25 mouse cellular contexts compared by ENCODE assay signal in genomic region chr1:64770169-64770568, GRCm38 (mm10). TPM values are rescaled to one million over a fixed set of nuclear protein-coding genes. Genes with fewer than 3 reads are reported as not detected.
DNase-seq lines count a peak whose midpoint lies in the region; ATAC-seq and TF ChIP-seq lines count a peak whose summit lies in the region.
"Had no signal": no experiment of that assay in that cellular context is flagged by ENCODE, and none has a peak within 500 bp of the region (broad histone marks: within the 10 kb centered on the region; RNA-seq: fewer than 3 reads in every experiment).

No protein-coding gene starts in this region.

- no peaks in the 10 kb centered on the region for H3K9me3 ChIP-seq in kidney, embryonic 16.5 days (ENCODE audit: low read length)
- no peaks in the 10 kb centered on the region for H3K9me3 ChIP-seq in lung, embryonic 14.5 days (ENCODE audit: low read depth, low read length)
- H3K9me3 ChIP-seq in lung, postnatal 0 days (ENCODE audit: low read length), result no peaks in the 10 kb centered on the region
- H3K9me3 ChIP-seq: embryonic facial prominence, embryonic 10.5 days; embryonic facial prominence, embryonic 12.5 days; forebrain, embryonic 13.5 days; forebrain, embryonic 15.5 days; G1E had no signal

- no peak overlapping the region for H3K4me2 ChIP-seq in kidney, embryonic 16.5 days (replicated peaks; ENCODE audit: low read depth, low read length)
- H3K4me2 ChIP-seq in lung, embryonic 14.5 days, result no peak overlapping the region
- no peak overlapping the region for H3K4me2 ChIP-seq in lung, postnatal 0 days (replicated peaks; ENCODE audit: low read depth, low read length)
- H3K4me2 ChIP-seq: embryonic facial prominence, embryonic 12.5 days; forebrain, embryonic 13.5 days; forebrain, embryonic 15.5 days had no signal

- H3K9ac ChIP-seq in kidney, embryonic 16.5 days (replicated peaks; ENCODE audit: low read length), result no peak overlapping the region
- no peak overlapping the region for H3K9ac ChIP-seq in lung, embryonic 14.5 days
- H3K9ac ChIP-seq in lung, postnatal 0 days (replicated peaks; ENCODE audit: low read depth), result no peak overlapping the region
- H3K9ac ChIP-seq: embryonic facial prominence, embryonic 12.5 days; forebrain, embryonic 13.5 days; forebrain, embryonic 15.5 days; forebrain, postnatal 0 days had no signal

- peak; percentile 20 for DNase-seq in embryo, embryonic 10.5 days (ENCODE audit: low spot score)
- DNase-seq in embryo, embryonic 11 days, result no peak
- no peak for DNase-seq in kidney, adult 8-10 months
- peak; percentile 43 for DNase-seq in lung, embryonic 14.5 days
- DNase-seq in lung, postnatal 0 days (ENCODE audit: low spot score), result no peak
- DNase-seq: adrenal gland, adult 8-10 months; adrenal gland, postnatal 14 days; adrenal gland, postnatal 36 days; B cell, adult 2 months; cerebellum, adult 11-12 months; cerebellum, adult 2 months; cerebellum, adult 9-10 months; cerebellum, postnatal 10 days; cerebellum, postnatal 25 days; forebrain, postnatal 0 days had no signal

- peaks cover 4% of the 10 kb centered on the region for H3K4me1 ChIP-seq in kidney, embryonic 16.5 days (ENCODE audit: insufficient read depth, low read length)
- H3K4me1 ChIP-seq in lung, embryonic 14.5 days (ENCODE audit: insufficient read depth), result peaks cover 6% of the 10 kb centered on the region; the same call in 1 of the 2 replicates
- peaks cover 5% of the 10 kb centered on the region; the same call in 1 of the 2 replicates for H3K4me1 ChIP-seq in lung, postnatal 0 days (ENCODE audit: insufficient read depth, low read depth, low read length)
- H3K4me1 ChIP-seq: embryonic facial prominence, embryonic 12.5 days; forebrain, embryonic 15.5 days had no signal

- no peak overlapping the region for H3K4me3 ChIP-seq in kidney, embryonic 16.5 days (ENCODE audit: low read length)
- H3K4me3 ChIP-seq in lung, embryonic 14.5 days (ENCODE audit: low read depth, low read length), result no peak overlapping the region
- no peak overlapping the region for H3K4me3 ChIP-seq in lung, postnatal 0 days (ENCODE audit: low read depth, low read length)
- H3K4me3 ChIP-seq: embryonic facial prominence, embryonic 10.5 days; embryonic facial prominence, embryonic 12.5 days; forebrain, embryonic 13.5 days; forebrain, embryonic 15.5 days had no signal

- ATAC-seq in kidney, embryonic 16.5 days (ENCODE audit: low FRiP score, low TSS enrichment), result 0 out of 2 replicates have a peak, but pooled peaks have one; percentile 27
- no peak for ATAC-seq in lung, embryonic 14.5 days (ENCODE audit: insufficient read depth)
- no peak for ATAC-seq in lung, postnatal 0 days
- ATAC-seq: activated CD4-positive, CD25-positive, alpha-beta regulatory T cell, adult 4 months; CD4-positive, CD25-positive, alpha-beta regulatory T cell, adult 4 months; forebrain, embryonic 13.5 days; forebrain, embryonic 15.5 days; forebrain, postnatal 0 days; Patski had no signal

- WGBS in kidney, embryonic 16.5 days, result 15% methylated on average over 6 of the region's 6 CpGs
- 51% methylated on average over 6 of the region's 6 CpGs for WGBS in lung, embryonic 14.5 days
- 46% methylated on average over 6 of the region's 6 CpGs for WGBS in lung, postnatal 0 days

- H3K27ac ChIP-seq in kidney, embryonic 16.5 days (ENCODE audit: low read length), result no peak overlapping the region
- no peak overlapping the region for H3K27ac ChIP-seq in lung, embryonic 14.5 days (ENCODE audit: low read depth)
- H3K27ac ChIP-seq in lung, postnatal 0 days (ENCODE audit: low read length), result no peak overlapping the region
- H3K27ac ChIP-seq: embryonic facial prominence, embryonic 10.5 days; embryonic facial prominence, embryonic 12.5 days; forebrain, embryonic 13.5 days; forebrain, embryonic 15.5 days had no signal

- no peak for TF ChIP-seq EP300 in lung, postnatal 0 days (IDR thresholded peaks at IDR 0.05)

- no peaks in the 10 kb centered on the region for H3K36me3 ChIP-seq in kidney, embryonic 16.5 days (ENCODE audit: insufficient read depth, low read length)
- no peaks in the 10 kb centered on the region for H3K36me3 ChIP-seq in lung, embryonic 14.5 days (ENCODE audit: insufficient read depth)
- no peaks in the 10 kb centered on the region for H3K36me3 ChIP-seq in lung, postnatal 0 days (ENCODE audit: insufficient read depth, low read length)
- H3K36me3 ChIP-seq: embryonic facial prominence, embryonic 10.5 days; embryonic facial prominence, embryonic 12.5 days; forebrain, embryonic 15.5 days; G1E had no signal

- H3K27me3 ChIP-seq in kidney, embryonic 16.5 days (ENCODE audit: insufficient read depth, low read length), result no peaks in the 10 kb centered on the region
- no peaks in the 10 kb centered on the region for H3K27me3 ChIP-seq in lung, embryonic 14.5 days (ENCODE audit: insufficient read depth, low read length)
- no peaks in the 10 kb centered on the region for H3K27me3 ChIP-seq in lung, postnatal 0 days (replicated peaks; ENCODE audit: insufficient read depth, low read length)
- H3K27me3 ChIP-seq: CH12.LX; embryonic facial prominence, embryonic 12.5 days; forebrain, embryonic 15.5 days; Patski had no signal

- TF ChIP-seq CTCF in lung, embryonic 14.5 days (IDR thresholded peaks at IDR 0.05; ENCODE audit: low read depth), result no peak
- no peak for TF ChIP-seq CTCF in lung, postnatal 0 days (IDR thresholded peaks at IDR 0.05)

RNA-seq across cellular contexts. Expression of gene Fzd5, which starts 32.6 kb away (rescaled TPM):
- polyA plus RNA-seq in kidney, embryonic 16.5 days (2015; fragmentation: Nextera tagmentation; extraction: Ambion mirVana), result 2.1 and 2.4 TPM in 2 replicates
- polyA plus RNA-seq in lung, embryonic 14.5 days (2014; fragmentation: Nextera tagmentation; extraction: Ambion mirVana), result 2.0 and 2.6 TPM in 2 replicates
- 3.1 and 3.5 TPM in 2 replicates for polyA plus RNA-seq in lung, postnatal 0 days (2015; fragmentation: Nextera tagmentation; extraction: Ambion mirVana)

Comparison
In these comparisons a context has a peak if more than half of its experiments do, and no peak if none do; other contexts are left out.
1. DNase-seq: peak in embryo, embryonic 10.5 days (single experiment) and lung, embryonic 14.5 days (single experiment); none in embryo, embryonic 11 days (single experiment), kidney, adult 8-10 months (0 of 2) and lung, postnatal 0 days (single experiment).